Mouse (Mus musculus) intestine, embryonic 15.5 days (tissue): Measurements from ENCODE around the gene Atp5d. TPM values are rescaled to one million over a fixed set of nuclear protein-coding genes. Genes with fewer than 3 reads are reported as not detected.

Source experiments
- ATAC-seq: fragments of 200-750 bp; cut with Nextera tagmentation; 2 replicates; pipeline ENCODE4 v1.8.0; 2017; ENCODE audit warnings: moderate TSS enrichment, moderate library complexity
- H3K27ac ChIP-seq: fragments of 300-500 bp; sonication (generic); 2 replicates; pipeline ENCODE4 v1.5.1; 2015; ENCODE audit warnings: mild to moderate bottlenecking, inconsistent platforms
- H3K27me3 ChIP-seq: fragments of 300-500 bp; sonication (generic); replicated peaks from 2 replicates; pipeline ENCODE4 v1.6.1; 2015; ENCODE audit warnings: inconsistent platforms
- H3K36me3 ChIP-seq: fragments of 300-500 bp; sonication (generic); 2 replicates; pipeline ENCODE4 v1.6.1; 2015; ENCODE audit warnings: inconsistent platforms
- H3K4me1 ChIP-seq: fragments of 300-500 bp; sonication (generic); replicated peaks from 2 replicates; pipeline ENCODE4 v1.6.1; 2015; ENCODE audit warnings: inconsistent platforms
- H3K4me2 ChIP-seq: fragments of 300-500 bp; sonication (generic); replicated peaks from 2 replicates; pipeline ENCODE4 v1.6.1; 2015; ENCODE audit warnings: mild to moderate bottlenecking, inconsistent platforms
- H3K4me3 ChIP-seq: fragments of 300-500 bp; sonication (generic); replicated peaks from 2 replicates; pipeline ENCODE4 v1.5.1; 2015; ENCODE audit warnings: inconsistent platforms
- H3K9ac ChIP-seq: fragments of 300-500 bp; sonication (generic); 2 replicates; pipeline ENCODE4 v1.6.1; 2015; ENCODE audit warnings: inconsistent platforms
- H3K9me3 ChIP-seq: fragments of 300-500 bp; sonication (generic); 2 replicates; pipeline ENCODE4 v1.6.1; 2016; ENCODE audit warnings: inconsistent platforms
- WGBS: fragments of 180-500 bp; shearing (Covaris S2); methylation state at CpG from one replicate; pipeline ENCODE4 v1.1.7; 2015; 5-methylcytosine and 5-hydroxymethylcytosine counted together
- polyA plus RNA-seq: library from polyadenylated mRNA; unstranded; fragments of >200 nt; fragmentation: Nextera tagmentation; extraction: Ambion mirVana; gene quantifications from 2 replicates; pipeline ENCODE4 v1.2.1, GENCODE M21; 2015

Atp5d gene
- polyA plus RNA-seq, 1 experiment from 2014 or later: 701 TPM

DNA sequence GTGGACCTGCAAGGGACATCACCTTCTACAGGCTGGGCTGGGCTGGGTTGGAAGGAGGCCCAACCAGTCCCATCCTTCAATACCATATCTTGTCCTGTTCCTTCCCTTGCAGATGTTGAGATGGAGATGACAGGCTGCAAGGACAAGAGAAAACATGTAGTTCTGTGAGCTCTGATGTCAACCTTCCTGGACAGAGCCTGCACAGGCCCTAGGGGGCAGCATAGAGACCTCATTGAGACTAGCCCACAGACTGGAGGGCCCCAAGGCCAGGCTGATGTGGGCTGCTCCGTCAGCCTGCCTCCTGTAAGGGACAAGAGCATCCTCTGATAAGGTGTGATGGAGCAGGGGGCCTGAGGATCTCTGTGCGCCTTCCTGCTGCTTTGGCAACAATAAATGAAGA lies 36.3 kb downstream of the Atp5d start:
- no peak for ATAC-seq
- Histone ChIP-seq H3K36me3 (peaks cover 22% of the 10 kb centered on the region), H3K4me3 (no peak overlapping the region), H3K27me3 (no peaks in the 10 kb centered on the region), H3K4me1 (peaks cover 29% of the 10 kb centered on the region), H3K9ac (no peak overlapping the region), H3K9me3 (no peaks in the 10 kb centered on the region), H3K27ac (no peak overlapping the region), H3K4me2 (no peak overlapping the region)
- 47% methylated on average over 2 of the region's 2 CpGs for WGBS

DNA sequence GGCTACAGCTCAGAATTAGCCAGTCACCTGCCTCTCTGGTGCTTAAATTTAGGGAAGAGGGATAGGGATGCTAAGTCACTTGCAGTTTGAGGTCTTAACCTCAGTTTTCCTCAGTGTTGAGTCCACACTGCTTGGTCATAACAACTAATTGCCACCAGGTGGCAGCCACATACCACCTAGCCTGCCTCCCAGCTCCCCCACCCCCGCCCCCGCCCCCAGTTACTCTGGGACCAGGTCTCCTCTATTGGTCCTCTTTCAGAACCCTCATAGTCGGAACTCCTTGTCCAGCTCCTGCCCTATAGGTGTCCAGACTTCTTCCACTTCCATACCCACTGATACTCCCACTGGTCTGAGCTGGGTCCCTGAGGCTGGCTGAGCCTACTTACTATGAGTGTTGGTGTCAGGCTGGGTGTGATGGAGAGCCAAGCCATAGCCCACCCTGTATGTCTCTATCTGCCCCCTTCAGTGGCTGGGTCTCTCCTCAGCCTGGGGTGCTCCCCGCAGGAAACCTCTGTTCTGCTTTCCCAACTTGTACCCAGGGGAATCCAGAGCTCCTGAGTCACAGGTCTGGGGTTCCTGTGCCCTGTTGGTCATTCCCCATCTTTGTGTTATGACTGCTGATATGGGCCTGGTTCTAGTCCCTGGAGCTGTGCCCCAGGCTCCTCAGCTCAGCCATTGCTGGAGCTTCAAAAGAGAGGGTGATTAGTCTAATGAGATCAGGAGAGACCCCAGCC lies 37.3 kb downstream of the Atp5d start:
- 30% methylated on average over 4 of the region's 4 CpGs for WGBS
- H3K4me1 ChIP-seq: peaks cover 28% of the 10 kb centered on the region
- H3K4me3 ChIP-seq: no peak overlapping the region
- no peak overlapping the region for H3K4me2 ChIP-seq
- no peaks in the 10 kb centered on the region for H3K9me3 ChIP-seq
- H3K27me3 ChIP-seq: no peaks in the 10 kb centered on the region
- peaks cover 12% of the 10 kb centered on the region for H3K36me3 ChIP-seq
- no peak overlapping the region for H3K9ac ChIP-seq
- no peak for ATAC-seq
- no peak overlapping the region for H3K27ac ChIP-seq

DNA sequence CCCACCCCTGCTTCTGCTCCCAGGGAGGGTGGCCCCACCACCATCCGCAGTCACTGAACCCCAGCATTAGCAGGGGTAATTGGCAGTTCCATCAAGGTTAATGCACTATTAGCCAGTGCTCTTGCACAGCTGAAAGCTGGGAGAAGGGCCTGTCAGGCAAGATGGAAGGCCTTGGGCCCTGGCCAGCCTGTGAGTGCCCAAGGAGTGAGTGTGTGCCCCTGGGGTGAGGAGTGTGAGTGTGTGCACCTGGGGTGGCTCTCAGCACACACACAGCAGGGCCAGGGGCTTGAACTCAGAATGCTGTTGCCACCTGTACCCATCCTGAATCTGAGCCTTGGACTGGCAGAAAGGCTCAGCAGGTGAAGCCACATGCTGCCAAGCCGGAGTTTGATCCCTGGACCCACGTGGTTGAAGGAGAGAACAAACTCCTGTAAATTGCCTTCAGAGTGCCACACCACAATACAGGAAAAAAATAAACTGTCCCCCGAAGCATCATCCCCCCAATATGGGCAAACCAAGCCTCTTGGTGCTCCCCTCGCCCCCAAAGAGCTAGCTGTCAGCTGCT lies 37.9 kb downstream of the Atp5d start:
- H3K9ac ChIP-seq: no peak overlapping the region
- peaks cover 31% of the 10 kb centered on the region for H3K4me1 ChIP-seq
- WGBS: 82% methylated on average over 5 of the region's 5 CpGs
- no peak for ATAC-seq
- H3K36me3 ChIP-seq: peaks cover 8% of the 10 kb centered on the region
- no peaks in the 10 kb centered on the region for H3K9me3 ChIP-seq
- H3K4me3 ChIP-seq: no peak overlapping the region
- no peak overlapping the region for H3K27ac ChIP-seq
- H3K4me2 ChIP-seq: no peak overlapping the region
- H3K27me3 ChIP-seq: no peaks in the 10 kb centered on the region

DNA sequence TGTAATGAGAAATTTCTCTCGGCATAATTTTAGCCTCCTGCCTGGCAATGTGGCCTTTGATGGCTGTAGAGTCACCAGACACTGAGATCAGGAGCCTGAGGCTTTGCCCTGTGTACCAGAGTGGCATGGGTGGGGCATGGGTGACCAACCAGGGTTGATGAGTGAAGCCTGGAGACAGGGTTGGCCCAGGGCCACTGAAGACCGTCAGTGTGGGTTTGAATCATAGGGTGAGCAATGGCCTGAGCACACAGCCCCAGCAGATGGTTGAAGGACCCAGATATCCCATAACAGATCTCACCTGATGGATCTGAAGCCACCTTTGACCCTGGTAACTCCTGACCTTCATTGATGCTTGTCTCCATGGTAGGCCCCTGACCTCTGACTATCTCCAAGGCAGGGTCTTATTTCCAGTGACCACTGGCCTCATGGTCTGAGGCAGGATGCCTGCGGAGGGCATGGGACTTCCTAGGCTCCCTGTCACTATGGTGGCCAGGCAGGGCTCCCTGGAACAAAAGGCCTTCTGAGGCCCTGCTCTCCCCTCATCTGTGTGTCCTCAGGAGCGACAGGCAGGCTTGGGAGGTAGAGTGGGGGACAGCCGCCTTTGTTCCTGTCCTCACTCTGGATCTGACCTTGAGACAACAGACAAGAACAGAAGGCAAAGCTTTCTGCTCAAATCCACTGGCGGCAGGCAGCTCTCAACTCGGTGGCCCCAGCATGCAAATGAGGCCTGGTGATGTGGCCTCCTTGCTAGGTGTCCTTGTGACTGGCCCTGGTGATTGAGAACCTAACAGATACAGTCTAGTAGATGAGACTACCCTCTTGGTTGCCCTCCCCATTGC lies 39.2 kb downstream of the Atp5d start:
- WGBS: 67% methylated on average over 7 of the region's 7 CpGs
- Histone ChIP-seq H3K27me3 (no peaks in the 10 kb centered on the region), H3K27ac (no peak overlapping the region), H3K4me1 (peaks cover 20% of the 10 kb centered on the region), H3K9ac (no peak overlapping the region), H3K36me3 (no peaks in the 10 kb centered on the region), H3K9me3 (no peaks in the 10 kb centered on the region), H3K4me2 (no peak overlapping the region), H3K4me3 (no peak overlapping the region)
- no peak for ATAC-seq

DNA sequence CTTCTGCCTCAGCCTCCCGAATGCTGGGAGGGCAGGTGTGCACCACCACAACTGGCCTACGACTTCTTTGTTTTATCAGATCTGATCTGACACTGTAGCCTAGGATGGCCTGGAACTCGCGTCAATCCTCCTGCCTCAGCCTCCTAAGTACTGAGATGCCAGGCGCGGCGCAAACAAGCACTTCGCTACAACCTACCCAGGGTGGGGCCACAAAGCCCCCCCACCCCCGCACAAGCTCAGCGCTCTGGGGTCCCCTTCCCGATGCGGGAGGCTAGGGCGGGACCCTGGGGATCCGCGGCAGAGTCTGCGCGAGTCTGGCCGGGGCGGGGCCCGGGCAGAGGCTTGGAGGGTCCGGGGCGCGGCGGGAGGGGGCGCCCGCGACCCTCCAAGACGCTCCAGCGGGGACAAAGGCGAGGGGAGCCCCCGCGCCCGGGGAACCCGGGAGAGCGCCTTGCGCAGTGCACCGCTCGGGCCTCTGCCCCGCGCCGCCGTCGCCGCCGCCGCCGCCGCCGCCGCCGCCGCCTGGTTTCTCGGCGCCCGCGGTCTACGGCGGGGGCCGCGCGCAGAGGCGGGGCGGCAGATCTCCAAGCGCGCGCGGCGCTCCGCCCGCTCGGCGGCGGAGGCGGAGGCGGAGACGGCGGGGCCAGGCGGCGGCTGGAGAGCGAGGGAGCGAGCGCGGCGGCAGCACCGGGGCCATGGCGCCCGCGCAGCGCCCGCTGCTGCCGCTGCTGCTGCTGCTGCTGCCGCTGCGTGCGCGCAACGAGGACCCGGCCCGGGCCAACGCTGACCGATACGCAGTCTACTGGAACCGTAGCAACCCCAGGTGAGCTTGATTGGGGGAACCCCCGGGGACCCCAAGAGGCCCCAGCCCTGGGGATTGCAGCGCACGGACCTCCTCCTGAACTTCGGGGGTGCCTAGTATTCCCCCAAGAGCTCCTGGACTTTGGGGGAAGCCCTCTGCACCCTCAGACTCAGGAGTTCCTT lies 40.9 kb downstream of the Atp5d start, which contains the start of gene Efna2:
Efna2 (plus strand) TSS at position 415 of the 984 bp plus-strand sequence.
- peak within 1 kb of the TSS; percentile 44; the same call in 1 of the 2 replicates for H3K27ac ChIP-seq

DNA sequence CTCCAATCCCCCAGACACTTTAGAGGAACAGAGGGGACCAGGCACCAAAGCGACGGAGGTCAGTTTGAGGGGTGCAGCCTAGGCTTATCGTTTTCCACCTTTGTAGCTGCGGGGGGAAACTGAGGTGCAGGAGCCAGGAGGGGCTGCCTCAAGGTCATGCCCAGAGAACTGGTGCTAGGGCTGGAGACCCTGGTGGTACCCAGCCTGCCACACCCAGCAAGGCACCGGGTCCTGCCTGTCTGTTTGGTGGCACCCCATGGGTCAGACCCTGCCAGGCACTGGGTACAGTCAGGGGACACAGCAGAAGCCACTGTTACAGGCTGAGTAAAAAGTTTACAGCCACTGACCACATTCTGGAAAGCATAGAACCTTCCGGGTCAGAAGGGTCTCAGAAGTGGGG lies 41.9 kb downstream of the Atp5d start:
- H3K9me3 ChIP-seq: no peaks in the 10 kb centered on the region

More for the DNA sequence above, 40.9 kb downstream of the Atp5d start, which contains the start of gene Efna2:
- Histone ChIP-seq H3K4me1 (peaks cover 20% of the 10 kb centered on the region), H3K4me2 (peak within 1 kb of the TSS; percentile 76), H3K36me3 (no peaks in the 10 kb centered on the region), H3K9ac (peak within 1 kb of the TSS; percentile 88), H3K9me3 (no peaks in the 10 kb centered on the region), H3K4me3 (peak within 1 kb of the TSS; percentile 75), H3K27me3 (no peaks in the 10 kb centered on the region)
- 2% methylated on average over 74 of the region's 106 CpGs for WGBS
- ATAC-seq: peak; percentile 78

DNA sequence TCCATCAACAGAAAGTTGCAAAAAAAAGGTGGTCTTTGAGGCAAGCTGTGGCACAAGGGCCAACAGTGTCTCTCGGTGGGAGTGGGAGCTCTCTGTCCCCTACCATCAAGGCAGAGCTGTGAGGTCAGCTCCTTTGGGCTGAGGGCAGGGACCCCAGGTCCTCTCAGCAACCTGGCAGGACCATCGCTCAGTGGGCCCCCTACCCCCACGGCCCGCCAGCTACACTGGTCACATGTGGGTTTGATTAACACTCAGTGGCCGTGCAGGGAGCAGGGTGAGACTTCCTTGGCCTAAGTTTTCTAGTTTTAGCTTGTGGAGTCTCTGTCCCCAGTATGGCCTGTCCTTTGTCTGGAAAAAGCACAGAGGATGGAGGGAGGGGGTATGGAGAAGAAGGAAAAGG lies 42.4 kb downstream of the Atp5d start:
- WGBS: 51% methylated on average over 5 of the region's 5 CpGs
- H3K4me1 ChIP-seq: peaks cover 14% of the 10 kb centered on the region
- H3K4me3 ChIP-seq: peak overlapping the region; percentile 75; the same call in 1 of the 2 replicates
- H3K4me2 ChIP-seq: peak overlapping the region; percentile 76
- no peak for ATAC-seq
- H3K9me3 ChIP-seq: no peaks in the 10 kb centered on the region
- H3K9ac ChIP-seq: peak overlapping the region; percentile 88
- H3K27me3 ChIP-seq: no peaks in the 10 kb centered on the region
- H3K27ac ChIP-seq: no peak overlapping the region
- no peaks in the 10 kb centered on the region for H3K36me3 ChIP-seq

More for the DNA sequence above, 41.9 kb downstream of the Atp5d start:
- H3K9ac ChIP-seq: peak overlapping the region; percentile 88
- WGBS: 46% methylated on average over 6 of the region's 6 CpGs
- H3K27ac ChIP-seq: no peak overlapping the region
- H3K4me1 ChIP-seq: peaks cover 17% of the 10 kb centered on the region
- H3K4me2 ChIP-seq: peak overlapping the region; percentile 76
- no peaks in the 10 kb centered on the region for H3K27me3 ChIP-seq
- ATAC-seq: no peak
- H3K36me3 ChIP-seq: no peaks in the 10 kb centered on the region
- peak overlapping the region; percentile 75 for H3K4me3 ChIP-seq

DNA sequence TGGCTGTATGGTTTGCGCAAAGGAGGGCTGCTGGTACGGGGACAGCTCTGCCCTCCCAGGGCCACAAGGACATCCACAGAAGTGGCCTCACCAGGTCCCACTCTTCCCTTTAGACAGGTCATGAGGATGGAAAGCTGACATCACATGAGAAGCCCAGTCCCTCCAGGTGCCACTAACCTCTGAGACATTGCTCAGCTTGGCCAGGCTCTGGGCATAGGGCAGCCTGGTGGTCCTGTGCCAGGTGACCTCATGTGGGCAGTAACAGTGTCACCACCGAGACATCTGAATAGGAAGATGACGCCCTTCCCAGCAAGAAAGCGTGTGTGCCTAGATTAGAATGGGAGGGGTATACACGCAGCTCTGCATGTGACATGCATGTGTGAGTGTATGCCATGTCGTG lies 44.1 kb downstream of the Atp5d start:
- H3K4me2 ChIP-seq: no peak overlapping the region
- no peaks in the 10 kb centered on the region for H3K27me3 ChIP-seq
- no peaks in the 10 kb centered on the region for H3K9me3 ChIP-seq
- H3K9ac ChIP-seq: no peak overlapping the region
- no peak for ATAC-seq
- no peaks in the 10 kb centered on the region for H3K36me3 ChIP-seq
- H3K4me3 ChIP-seq: no peak overlapping the region
- peaks cover 14% of the 10 kb centered on the region for H3K4me1 ChIP-seq
- H3K27ac ChIP-seq: no peak overlapping the region
- WGBS: 91% methylated on average over 7 of the region's 7 CpGs

DNA sequence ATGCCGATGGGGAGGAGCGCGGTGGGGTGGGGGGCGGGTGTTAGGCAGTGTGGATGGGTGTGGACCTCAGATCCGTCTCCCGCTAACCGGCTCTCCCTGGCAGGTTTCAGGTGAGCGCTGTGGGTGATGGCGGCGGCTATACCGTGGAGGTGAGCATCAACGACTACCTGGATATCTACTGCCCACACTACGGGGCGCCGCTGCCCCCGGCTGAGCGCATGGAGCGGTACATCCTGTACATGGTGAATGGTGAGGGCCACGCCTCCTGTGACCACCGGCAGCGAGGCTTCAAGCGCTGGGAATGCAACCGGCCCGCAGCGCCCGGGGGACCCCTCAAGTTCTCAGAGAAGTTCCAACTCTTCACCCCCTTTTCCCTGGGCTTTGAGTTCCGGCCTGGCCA lies 48.2 kb downstream of the Atp5d start:
- ATAC-seq: no peak
- WGBS: 52% methylated on average over 27 of the region's 27 CpGs

DNA sequence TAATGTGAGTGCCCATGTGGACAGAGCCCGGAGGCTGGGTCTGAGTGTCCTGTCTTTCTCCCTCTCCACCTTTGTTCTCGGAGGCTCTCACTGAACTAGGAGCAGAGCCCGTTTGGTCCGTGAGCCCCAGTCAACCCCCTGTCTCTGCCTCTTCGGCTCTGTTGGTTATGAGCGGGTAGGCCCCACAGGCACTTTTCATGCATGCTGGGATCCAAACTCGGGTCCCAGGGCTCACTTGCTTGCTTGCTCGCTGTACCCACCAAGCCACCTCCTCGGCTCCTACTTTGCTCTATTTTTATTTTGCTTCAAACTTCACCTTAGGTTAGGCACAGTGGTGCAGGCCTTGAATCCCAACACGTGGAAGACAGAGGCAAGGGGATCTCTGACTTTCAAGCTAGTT lies 49.3 kb downstream of the Atp5d start:
- Histone ChIP-seq H3K27me3 (peaks cover 30% of the 10 kb centered on the region), H3K4me3 (no peak overlapping the region), H3K4me1 (peaks cover 13% of the 10 kb centered on the region), H3K36me3 (0 out of 2 replicates have a peak, but pooled peaks cover 4% of the 10 kb centered on the region), H3K4me2 (no peak overlapping the region), H3K27ac (no peak overlapping the region), H3K9ac (no peak overlapping the region), H3K9me3 (no peaks in the 10 kb centered on the region)
- ATAC-seq: no peak
- WGBS: 89% methylated on average over 10 of the region's 10 CpGs

More for the DNA sequence above, 48.2 kb downstream of the Atp5d start:
- Histone ChIP-seq H3K27ac (no peak overlapping the region), H3K9ac (no peak overlapping the region), H3K4me3 (no peak overlapping the region), H3K4me1 (peaks cover 13% of the 10 kb centered on the region), H3K36me3 (0 out of 2 replicates have a peak, but pooled peaks cover 4% of the 10 kb centered on the region), H3K4me2 (no peak overlapping the region), H3K9me3 (no peaks in the 10 kb centered on the region), H3K27me3 (peaks cover 21% of the 10 kb centered on the region)

DNA sequence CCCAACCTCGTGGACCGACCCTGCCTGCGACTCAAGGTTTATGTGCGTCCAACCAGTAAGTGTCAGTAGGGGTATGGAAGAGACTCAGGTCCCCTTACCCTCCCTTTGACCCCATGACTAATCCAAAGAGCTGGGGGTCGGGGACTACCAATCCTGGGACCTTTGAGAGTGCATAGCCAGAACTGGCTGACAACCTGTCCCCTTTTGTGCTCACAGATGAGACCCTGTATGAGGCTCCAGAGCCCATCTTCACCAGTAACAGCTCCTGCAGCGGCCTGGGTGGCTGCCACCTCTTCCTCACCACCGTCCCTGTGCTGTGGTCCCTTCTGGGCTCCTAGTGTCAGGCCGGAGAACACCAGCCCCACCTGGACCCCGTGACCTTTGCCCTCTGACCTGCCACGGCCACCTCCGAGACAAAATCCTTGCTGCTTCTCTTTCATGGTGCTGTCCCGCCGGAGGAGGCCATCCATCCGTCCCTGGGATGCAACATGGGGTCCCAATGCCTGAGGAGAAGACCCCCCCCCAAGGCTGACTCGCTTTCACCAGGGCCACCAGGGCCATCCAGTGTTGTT lies 50.1 kb downstream of the Atp5d start:
- Histone ChIP-seq H3K36me3 (0 out of 2 replicates have a peak, but pooled peaks cover 4% of the 10 kb centered on the region), H3K9ac (no peak overlapping the region), H3K4me1 (peaks cover 13% of the 10 kb centered on the region), H3K4me3 (no peak overlapping the region), H3K27me3 (peaks cover 30% of the 10 kb centered on the region), H3K4me2 (no peak overlapping the region), H3K9me3 (no peaks in the 10 kb centered on the region), H3K27ac (no peak overlapping the region)
- WGBS: 83% methylated on average over 15 of the region's 15 CpGs
- no peak for ATAC-seq
